Mouse (Mus musculus) retina, postnatal 1 day (tissue): Measurements from ENCODE around the gene Plod1.
A peak's percentile ranks its signal among the peaks of the same experiment; 100 is the strongest.

Source experiments
- DNase-seq: peaks from one replicate; pipeline ENCODE4 v3.0.0-alpha.2; 2012

The Plod1 gene

GRCm38 (mm10) chr4:147936331-147936954, at the start of gene Plod1:
TSS of gene Plod1 (minus strand) at chr4:147936767.
- DNase-seq = peak; percentile 80

- peak; percentile 40 for DNase-seq
Measured at GRCm38 (mm10) chr4:147985205-147986132, 48.9 kb upstream of the Plod1 start, which contains the start of gene Nppb. TSS of gene Nppb (plus strand) at chr4:147985788.

DNA sequence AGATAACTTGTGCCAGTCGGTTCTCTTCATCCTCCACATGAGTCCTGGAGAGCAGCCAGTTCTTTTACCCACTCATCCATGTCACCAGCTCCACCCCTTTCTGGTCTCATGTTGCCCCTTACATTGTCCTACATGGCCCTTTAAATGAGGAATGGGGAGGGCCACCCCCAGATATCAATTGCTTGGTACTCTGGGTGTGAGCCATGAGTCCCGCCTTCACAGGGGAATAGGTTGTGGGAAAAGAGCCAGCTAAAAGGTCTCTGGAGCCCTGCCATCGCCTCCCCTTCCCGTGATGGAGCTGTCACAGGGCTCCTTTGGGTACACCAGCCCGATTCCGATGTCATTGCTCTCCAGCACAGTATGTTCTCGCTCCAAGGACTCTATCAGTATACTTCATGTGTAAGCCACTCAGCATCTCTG, 42.9 kb upstream of the Plod1 start:
- no peak for DNase-seq

DNA sequence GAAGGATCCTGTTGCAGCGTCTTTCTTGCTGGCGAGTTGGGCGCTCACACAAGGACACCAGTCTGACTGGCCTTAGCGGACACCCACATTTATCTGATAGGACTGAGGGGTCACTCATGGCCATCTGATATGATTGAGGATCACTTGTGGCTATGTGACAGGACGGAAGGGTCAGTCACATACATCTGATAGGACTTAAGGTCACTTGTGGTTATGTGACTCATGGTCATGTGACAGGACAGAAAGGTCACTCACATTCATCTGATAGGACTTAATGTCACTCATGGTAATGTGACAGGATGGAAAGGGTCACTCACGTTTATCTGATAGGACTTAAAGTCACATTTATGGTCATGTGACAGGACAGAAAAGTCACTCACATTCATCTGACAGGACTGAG, 41.8 kb upstream of the Plod1 start:
- DNase-seq = no peak

DNA sequence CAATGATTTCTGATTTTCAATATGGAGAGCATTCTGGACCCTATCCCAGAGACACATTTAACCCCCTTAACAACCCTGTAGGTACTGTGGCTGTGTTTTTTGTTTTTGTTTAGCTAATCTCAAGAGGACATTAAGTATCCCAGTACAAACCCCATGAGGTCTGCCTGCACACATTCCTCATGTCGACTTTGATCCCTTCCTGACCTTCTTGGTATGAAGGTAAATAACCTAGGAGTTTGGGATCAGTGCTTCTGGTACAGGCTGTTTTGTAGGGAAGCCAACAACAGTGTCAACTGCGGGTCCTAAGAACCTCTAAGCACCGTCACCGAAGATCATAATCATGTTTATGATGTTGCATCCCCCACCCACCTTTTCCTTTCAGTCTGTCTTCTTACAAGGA, 41.2 kb upstream of the Plod1 start:
- DNase-seq = no peak

DNA sequence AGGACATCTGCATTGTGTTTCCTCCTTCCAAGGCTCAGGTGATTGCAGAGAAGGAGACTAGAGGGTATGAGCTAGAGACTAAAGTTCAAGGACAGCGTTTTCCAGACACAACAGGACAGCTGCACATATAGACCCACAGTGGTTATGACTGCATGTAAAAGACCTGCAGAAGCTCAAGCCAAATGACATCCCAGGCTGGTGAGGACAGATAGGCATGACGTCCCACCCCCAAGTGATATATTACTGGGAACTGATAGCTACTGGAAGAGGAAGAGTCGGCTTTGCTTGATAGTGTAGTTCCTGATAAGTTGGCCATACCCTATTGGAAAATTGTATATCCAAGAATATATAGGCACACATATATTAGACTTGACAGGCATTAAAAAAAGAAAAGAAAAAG, 39.7 kb upstream of the Plod1 start:
- DNase-seq = no peak

- no peak for DNase-seq
Measured at GRCm38 (mm10) chr4:147969337-147969736, 32.8 kb upstream of the Plod1 start.

DNA sequence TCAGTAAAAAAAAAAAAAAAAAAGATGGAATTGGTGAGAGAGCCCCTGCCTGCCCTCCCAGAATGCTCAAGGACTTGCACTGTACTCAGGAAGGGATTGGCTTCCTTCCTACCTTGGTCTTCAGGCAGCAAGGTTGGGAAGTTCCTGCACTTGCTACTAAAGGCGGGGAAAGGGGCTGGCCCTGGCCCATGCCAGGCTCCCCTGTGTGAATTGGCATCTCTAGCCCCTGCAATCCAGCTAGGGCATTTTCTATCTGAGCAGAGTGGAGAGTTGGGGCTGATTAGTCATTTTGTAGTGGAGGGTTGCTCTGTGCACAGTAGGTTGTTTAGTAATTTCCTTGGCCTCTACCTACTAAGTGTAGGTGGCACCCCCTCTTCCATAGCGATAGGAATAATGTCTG, 32.2 kb upstream of the Plod1 start:
- DNase-seq = no peak

DNA sequence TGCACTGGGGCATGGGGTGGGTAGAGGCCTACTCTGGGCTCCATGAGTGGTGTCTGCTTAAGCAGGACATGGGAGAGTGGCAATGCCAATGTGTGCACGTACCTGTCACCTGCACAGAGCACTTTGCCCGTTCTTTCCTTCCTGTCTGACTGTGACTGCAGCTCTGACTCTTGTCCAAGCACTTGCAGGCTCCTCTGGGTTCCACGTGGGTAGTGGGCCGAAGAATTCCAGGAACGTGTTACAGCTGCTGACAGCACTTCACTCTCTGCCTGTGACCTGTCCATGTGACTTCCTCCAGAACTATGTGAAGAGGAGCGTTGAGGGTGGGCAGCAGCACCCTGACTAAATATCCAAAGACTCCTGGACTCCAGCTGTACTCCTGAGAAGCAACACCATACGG, 29.1 kb upstream of the Plod1 start:
- no peak for DNase-seq

- DNase-seq = no peak
Measured at GRCm38 (mm10) chr4:147963623-147964022, 27.1 kb upstream of the Plod1 start.

DNA sequence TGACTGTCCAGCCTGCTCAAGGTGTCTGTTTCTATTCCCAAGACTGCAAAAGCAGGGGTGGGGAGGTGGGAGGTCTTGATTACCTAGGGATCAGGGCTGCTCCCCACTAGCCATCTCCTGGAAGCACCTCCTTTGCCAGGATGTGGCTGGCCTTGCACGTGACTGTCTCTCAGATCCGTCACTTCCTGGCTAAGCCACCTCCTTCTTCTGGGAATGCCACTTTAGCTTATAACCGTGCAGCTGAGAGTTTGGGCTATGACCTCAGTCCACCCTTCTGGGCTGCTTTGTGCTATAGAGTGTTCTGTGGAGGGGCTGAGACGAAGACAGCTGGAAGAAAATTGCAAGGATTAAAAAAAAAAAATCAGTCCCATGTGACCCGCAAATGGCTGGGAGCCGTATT, 26.2 kb upstream of the Plod1 start:
- no peak for DNase-seq

GRCm38 (mm10) chr4:147959881-147960831, 23.6 kb upstream of the Plod1 start:
- DNase-seq = peak; percentile 89

DNA sequence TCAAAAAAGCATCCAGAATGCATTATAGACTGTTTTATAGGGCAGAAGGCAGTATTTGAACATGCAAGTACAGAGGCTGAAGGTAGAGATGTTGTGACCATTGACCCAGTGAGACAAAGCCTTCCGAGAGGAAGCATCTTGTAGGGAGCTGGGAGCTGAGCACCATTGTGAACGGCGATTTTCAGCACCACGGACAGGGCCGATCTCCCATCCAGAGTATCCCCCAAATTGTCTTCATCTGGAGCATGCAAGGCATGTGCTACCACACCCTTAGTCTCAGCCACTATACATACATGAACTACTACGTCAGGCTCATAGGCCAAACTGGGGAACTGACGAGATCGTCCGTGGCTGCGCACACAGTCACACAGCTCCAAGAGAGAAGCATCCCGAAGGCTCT, 20.6 kb upstream of the Plod1 start:
- DNase-seq = peak; percentile 48

GRCm38 (mm10) chr4:147953590-147953989, 17.0 kb upstream of the Plod1 start:
- DNase-seq = peak; percentile 79

DNA sequence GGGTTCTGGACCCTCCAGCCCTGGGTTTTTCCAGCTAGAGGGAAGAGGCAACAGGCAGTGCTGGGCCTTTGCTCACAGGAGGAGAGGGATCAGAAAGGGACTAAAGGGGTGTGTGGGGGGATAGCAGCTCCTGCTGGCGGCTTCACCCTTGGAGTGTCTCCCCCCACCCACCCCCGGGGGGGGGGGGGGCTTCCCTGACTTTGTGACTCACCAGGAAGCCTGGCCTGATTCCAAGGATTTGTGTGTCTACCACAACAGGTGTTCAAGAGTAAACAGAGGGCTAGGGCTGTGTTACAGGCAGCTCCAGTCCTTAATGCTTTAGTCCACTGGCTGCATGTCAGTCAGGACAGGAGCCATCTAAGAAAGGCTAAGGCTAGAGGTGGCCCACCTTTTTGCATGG, 10.9 kb upstream of the Plod1 start:
- peak; percentile 30 for DNase-seq

- no peak for DNase-seq
Measured at GRCm38 (mm10) chr4:147943005-147943404, 6.4 kb upstream of the Plod1 start.

DNA sequence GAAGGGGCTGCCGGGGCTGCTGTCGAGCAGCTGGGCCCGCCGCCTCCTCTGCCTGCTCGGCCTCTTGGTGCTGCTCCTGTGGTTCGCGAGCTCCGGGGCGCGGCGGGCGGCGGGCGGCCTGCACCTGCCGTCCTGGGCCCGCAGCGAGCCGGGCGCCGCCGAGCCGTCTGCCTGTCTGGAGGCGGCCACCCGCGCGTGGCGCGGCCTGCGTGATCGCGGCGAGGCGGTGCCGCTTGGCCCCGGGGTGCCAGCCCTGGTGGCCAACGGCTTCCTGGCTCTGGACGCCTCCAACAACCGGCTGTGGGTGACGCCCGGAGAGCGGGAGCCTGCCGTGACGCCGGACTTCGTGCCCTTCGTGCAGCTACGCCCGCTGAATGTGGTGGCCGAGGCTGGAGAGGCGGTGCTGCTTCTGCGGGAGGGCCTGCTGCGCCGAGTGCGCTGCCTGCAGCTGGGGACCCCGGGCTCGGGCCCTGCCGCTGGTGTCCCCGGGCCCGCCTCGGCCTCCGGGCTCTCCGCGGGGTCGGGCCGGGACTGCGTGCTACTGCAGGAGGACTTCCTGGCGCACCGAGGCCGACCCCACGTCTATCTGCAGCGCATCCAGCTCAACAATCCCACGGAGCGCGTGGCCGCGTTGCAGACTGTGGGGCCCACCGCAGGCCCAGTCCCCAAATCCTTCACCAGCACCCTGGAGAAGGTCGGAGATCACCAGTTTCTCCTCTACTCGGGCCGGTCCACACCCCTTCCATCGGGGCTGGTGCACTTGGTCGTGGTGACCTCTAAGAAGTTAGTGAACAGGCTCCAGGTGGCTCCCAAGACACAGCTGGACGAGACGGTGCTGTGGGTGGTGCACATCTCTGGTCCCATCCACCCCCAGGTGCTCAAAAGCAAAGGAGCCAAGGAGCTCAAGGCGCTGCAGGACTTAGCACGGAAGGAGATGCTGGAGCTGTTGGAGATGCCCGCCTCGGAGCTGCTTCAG, 4.8 kb upstream of the Plod1 start:
- DNase-seq = peak; percentile 12

- peak; percentile 94 for DNase-seq
Measured at GRCm38 (mm10) chr4:147940576-147941044, 4.0 kb upstream of the Plod1 start, which contains the start of gene 2510039O18Rik. TSS of gene 2510039O18Rik (plus strand) at chr4:147940895.

GRCm38 (mm10) chr4:147940111-147940510, 3.5 kb upstream of the Plod1 start:
- peak; percentile 63 for DNase-seq

DNA sequence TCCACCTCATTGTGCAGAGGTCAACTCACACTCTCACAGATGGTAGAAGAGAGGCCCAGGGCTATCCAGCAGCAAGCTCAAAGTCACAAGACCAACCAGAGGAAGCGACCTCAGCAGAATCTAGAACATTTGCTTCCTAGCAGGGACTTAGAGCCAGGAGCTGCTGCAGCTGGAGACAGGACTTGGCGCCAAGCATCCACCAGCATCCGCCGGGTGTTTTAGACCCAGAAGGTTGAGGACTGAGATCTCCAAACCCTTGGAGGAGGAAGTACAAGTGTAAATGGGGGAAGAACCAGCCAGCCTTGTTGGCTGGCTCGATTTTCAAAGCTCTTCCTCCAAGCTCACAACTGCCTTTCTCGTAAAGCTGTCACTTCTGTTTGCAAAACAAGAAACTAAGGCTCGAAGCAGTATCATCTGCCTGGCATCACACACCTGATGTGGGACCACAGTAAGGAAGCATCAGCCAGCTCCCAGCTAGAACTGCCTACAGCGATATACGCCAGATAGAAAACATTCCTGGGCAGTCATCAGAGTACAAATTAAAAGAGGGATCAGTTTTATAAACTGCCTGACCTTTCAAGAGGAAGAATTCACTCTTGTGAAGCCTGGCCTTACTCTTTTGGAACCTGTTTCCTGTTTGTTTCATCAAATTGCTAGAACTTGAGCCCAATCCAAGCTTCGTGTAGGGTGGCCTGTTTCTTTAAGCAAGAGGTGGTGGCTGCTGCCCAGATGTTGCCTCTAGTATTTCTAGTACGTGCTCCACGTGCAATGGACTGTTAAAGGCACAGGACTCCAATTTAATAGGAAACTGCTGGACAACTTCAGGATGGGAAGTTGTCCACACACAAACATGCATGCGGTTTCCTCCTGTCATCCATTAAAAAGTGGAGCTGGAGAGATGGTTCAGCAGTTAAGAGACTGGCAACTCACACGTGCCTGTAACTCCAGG, 1.9 kb upstream of the Plod1 start:
- DNase-seq = no peak
